Mouse (Mus musculus) left cerebral cortex, postnatal 14 days (tissue): ENCODE measurements around the gene Spata16. TPM values are rescaled to one million over a fixed set of nuclear protein-coding genes. Genes with fewer than 3 reads are reported as not detected.
"Not testable (repeated sequence)": the region's sequence is repeated elsewhere in the genome, so short reads cannot be mapped to it uniquely, and the experiment has no call there.

Experiments used
- DNase-seq, 2 experiments: peaks; one replicate each; pipeline ENCODE4 v3.0.0; 2021 to 2022; ENCODE audit warnings: low spot score in 2 of 2, mixed read lengths in 1 of 2
- intact Hi-C: fragments of 180-260 bp; cut with DNase I; formaldehyde crosslinking; loops from one replicate; pipeline ENCODE4 v1.15.1; 2025
- long read RNA-seq, 2 experiments: library from polyadenylated mRNA; stranded (forward); transcript quantifications; one replicate each; pipeline ENCODE4 v2.0.0; 2021
- total RNA-seq, 2 experiments: library from RNA; stranded (reverse); gene quantifications; 2 replicates each; pipeline ENCODE4 v1.2.3; 2021

Spata16 gene
- under 1 TPM in 1 of 2 experiments, not detected in 1; 0.17 TPM for total RNA-seq
- long read RNA-seq, experiment 1, result 0 reads
- long read RNA-seq, experiment 2, result 0 reads

GRCm38 (mm10) chr3:26637402-26637801 lies at the start of gene Spata16:
Gene Spata16 (plus strand): TSS chr3:26637620.
- intact Hi-C loops, result no loop called here
- DNase-seq, result no peak

DNA sequence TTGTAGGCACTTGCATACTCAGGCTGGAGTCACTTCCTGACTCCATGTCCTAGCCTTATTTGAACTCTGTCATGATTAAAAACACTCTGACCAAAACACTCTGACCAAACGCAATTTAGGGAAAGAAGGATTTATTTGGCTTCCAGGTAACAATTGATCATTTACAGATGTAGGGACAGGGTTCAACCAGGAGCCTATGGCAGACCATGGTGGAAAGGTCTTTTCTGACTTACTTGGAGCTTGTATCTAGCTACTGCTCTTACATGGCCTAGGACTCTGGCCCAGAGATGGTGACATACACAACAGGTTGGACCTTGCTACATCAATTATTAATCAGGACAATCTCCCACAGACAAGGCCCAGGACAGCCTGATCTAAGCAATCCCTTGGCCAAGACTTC lies 32.6 kb upstream of the Spata16 start:
- intact Hi-C loops, result no loop called here
- DNase-seq, result no peak

GRCm38 (mm10) chr3:26608531-26608930 lies 28.9 kb upstream of the Spata16 start:
- no peak for DNase-seq
- intact Hi-C loops, result no loop called here

GRCm38 (mm10) chr3:26639214-26639613 lies 1.8 kb downstream of the Spata16 start:
- intact Hi-C loops, result no loop called here
- peak in 1 of 2 experiments; percentile 25 for DNase-seq

- DNase-seq, result no peak
Measured at GRCm38 (mm10) chr3:26639851-26640250, 2.4 kb downstream of the Spata16 start.

DNA sequence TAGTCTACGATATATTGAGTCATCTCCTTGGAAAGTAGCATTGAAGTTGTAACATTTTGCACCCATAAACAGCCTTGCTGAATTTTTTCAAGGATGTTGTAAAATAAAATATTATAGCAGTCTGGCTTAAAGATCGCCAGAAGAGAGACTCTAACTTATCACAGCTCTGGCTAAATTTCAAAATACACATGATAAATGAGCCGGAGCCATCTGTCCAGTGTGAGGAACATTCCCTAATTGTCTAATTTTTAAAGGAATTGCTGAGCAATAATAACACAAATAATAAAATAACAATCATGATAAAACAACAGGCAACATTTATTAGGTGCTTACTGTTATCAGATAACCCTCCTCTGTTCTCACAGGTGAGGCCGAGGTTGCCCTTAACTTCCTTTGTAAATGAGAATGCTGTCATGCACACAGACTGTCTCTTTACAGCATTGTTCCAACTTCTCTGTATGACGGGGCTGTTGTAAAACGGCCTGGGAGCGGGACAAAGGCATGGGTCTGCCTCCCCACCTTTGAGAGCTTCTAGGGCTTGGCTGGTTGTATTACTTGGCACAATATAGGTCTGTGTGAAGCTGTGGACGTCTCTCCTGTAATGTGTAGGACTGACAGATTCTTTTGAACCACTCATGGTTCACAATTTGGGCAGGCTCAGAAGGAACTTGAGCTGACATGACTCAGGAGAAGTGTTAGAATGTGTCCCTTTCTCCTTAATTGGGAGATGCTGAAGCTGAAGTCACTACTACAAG lies 3.1 kb downstream of the Spata16 start:
- no peak for DNase-seq

More at GRCm38 (mm10) chr3:26639851-26640250, 2.4 kb downstream of the Spata16 start:
- intact Hi-C loops, result no loop called here

GRCm38 (mm10) chr3:26641351-26642249 lies 4.2 kb downstream of the Spata16 start:
- no peak for DNase-seq
- intact Hi-C loops, result no loop called here

More for the DNA sequence above, 3.1 kb downstream of the Spata16 start:
- intact Hi-C loops, result no loop called here

DNA sequence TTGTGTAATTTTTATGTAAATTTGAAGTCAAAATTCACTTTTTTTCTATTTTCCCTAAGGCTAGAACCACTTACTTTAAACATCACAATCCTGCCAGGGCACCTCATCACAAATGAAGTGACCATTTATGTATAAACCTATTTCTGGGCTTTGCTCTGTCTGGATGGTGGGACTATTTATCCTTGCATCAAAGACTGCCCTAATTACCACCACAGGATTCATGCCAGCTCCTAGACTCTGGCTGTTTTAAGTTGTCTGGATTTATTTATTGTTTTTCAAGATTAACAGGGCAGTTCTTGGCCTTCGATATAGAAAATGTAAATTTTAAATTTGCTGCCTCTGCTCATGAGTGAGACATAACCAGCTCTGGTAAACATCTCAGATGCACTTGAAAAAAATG lies 6.7 kb downstream of the Spata16 start:
- no peak for DNase-seq
- intact Hi-C loops, result no loop called here

DNA sequence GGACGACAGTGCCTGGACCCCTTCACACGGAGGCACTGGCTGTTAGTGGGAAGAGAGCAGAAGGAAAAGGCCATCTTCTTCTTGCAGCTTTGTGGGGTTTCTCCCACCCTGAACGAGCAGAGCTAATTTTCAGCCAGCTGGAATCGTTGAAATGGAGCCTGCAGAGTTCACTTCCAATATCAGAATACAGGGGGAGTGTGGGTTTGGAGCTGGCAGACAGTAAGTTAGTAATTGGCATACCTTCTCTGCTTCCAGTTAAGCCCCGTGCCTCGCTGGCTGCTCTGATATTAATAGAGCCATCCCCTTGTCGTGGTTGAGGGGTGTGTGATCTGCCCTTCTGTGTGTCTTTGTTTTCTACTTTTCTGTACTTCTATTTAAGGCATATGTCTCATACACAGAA lies 9.4 kb downstream of the Spata16 start:
- intact Hi-C loops, result no loop called here
- DNase-seq, result no peak

DNA sequence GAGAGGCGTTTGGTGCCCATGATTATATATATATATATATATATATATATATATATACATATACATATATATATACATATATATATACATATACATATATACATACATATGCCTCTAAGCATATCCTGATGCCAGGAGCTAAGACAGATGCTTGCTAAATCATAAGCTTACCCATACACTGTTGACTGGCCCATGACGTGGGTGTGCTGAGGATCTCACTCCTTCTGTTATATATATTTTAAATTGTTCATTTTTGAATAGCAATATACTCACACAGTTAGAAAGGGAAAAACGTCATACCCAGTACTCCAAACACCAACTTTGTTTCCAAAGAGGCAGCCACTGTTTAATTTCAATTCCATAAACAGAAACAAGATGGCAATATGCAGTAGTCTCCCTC lies 48.4 kb downstream of the Spata16 start:
- DNase-seq, result peak in 1 of 2 experiments; percentile 53
- intact Hi-C loops, result no loop called here

- DNase-seq, intact Hi-C loops: not testable (repeated sequence)
Measured at GRCm38 (mm10) chr3:26709492-26709891, 72.1 kb downstream of the Spata16 start.

DNA sequence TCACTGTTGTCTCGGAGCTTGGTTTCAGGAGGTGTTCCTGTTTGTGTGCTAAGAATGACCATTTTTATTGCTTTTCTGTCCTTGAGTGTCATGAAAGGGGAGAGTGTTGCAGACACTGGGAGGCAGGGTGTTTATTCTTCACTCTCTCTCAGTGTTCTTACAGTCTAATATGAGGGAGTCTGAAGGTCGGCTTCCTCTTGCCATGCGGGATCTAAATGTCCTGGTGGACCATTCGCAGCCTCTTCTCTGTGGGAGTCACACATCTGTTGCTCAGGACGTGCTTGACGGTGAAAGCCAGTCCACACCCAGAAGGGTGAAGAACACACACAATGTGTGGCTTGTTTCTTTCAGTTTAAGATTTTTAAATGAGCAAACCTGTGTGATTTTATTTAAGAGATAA lies 90.1 kb downstream of the Spata16 start:
- intact Hi-C loops, result no loop called here

GRCm38 (mm10) chr3:26750492-26750891 lies 113.1 kb downstream of the Spata16 start:
- intact Hi-C loops, result no loop called here
- no peak for DNase-seq

More for the DNA sequence above, 90.1 kb downstream of the Spata16 start:
- no peak for DNase-seq

- intact Hi-C loops, result no loop called here
- DNase-seq, result no peak
Measured at GRCm38 (mm10) chr3:26752441-26752840, 115.0 kb downstream of the Spata16 start.

GRCm38 (mm10) chr3:26793334-26794101 lies 156.1 kb downstream of the Spata16 start:
- peak in 1 of 2 experiments; percentile 77 for DNase-seq
- intact Hi-C loops, result no loop called here

- no peak for DNase-seq
- intact Hi-C loops, result no loop called here
Measured at GRCm38 (mm10) chr3:26795851-26796538, 158.6 kb downstream of the Spata16 start.

DNA sequence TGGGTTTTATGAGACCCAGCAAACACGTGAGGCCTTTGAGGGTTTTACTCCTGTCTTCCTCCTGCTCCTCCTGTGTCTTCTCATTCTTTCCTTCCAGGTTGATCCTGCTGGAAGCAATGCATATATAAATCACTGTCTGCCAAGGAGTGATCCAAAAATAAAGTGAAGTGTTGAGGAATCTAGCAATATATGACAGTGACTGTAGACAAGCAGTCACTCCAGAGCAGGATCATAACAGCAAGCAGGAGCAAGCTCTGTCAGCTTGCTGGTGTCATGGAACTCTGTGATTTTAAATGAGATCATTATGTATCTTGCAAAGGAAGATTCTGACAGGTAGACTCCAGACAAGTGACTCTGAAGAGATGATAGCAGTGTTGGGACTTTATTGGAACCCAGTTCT lies 159.5 kb downstream of the Spata16 start:
- no peak for DNase-seq
- intact Hi-C loops, result no loop called here

- intact Hi-C loops, result no loop called here
- DNase-seq, result no peak
Measured at GRCm38 (mm10) chr3:26814307-26814706, 176.9 kb downstream of the Spata16 start.

DNA sequence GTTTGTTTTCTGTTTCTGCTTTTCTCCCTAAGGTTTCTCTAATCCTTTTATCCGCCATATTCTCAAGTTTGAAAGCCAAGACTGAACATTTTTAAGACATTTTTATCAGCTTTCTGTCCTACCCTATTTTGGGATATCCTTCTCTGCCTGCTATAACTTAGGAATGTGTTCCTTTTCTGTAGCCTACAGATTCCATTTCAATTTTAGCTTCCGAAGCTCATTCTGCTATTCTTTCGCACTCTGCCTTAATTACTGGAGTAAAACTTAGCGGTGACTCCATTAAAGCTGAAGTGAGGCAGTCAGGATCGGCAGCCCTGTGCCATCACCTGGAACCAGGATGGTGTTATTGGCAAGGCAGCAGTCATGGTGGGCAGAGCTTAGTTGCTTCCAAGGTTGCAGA lies 178.3 kb downstream of the Spata16 start:
- intact Hi-C loops, result no loop called here
- no peak for DNase-seq
